Mouse (Mus musculus) intestine, postnatal 0 days (tissue): ENCODE results near the gene Itgb3bp. TPM values are rescaled to one million over a fixed set of nuclear protein-coding genes. Genes with fewer than 3 reads are reported as not detected.
A peak's percentile ranks its signal among the peaks of the same experiment; 100 is the strongest.

Source experiments
- ATAC-seq: fragments of 200-750 bp; cut with Nextera tagmentation; 2 replicates; pipeline ENCODE4 v1.8.0; 2017; ENCODE audit warnings: mild to moderate bottlenecking, moderate TSS enrichment, moderate library complexity
- H3K27ac ChIP-seq: fragments of 300-500 bp; sonication (generic); 2 replicates; pipeline ENCODE4 v1.5.1; 2014; ENCODE audit warnings: mild to moderate bottlenecking, low read depth, low read length, moderate library complexity
- H3K27me3 ChIP-seq: fragments of 300-500 bp; sonication (generic); replicated peaks from 2 replicates; pipeline ENCODE4 v1.6.1; 2014; ENCODE audit warnings: low read length, mixed read lengths; ENCODE audit not compliant: control insufficient read depth, insufficient read depth
- H3K36me3 ChIP-seq: fragments of 300-500 bp; sonication (generic); 2 replicates; pipeline ENCODE4 v1.6.1; 2014; ENCODE audit warnings: mild to moderate bottlenecking, moderate library complexity; ENCODE audit not compliant: control insufficient read depth, insufficient read depth
- H3K4me1 ChIP-seq: fragments of 300-500 bp; sonication (generic); replicated peaks from 2 replicates; pipeline ENCODE4 v1.6.1; 2014; ENCODE audit warnings: antibody characterized with exemption, low read length, mixed read lengths; ENCODE audit not compliant: control insufficient read depth, insufficient read depth
- H3K4me2 ChIP-seq: fragments of 300-500 bp; sonication (generic); replicated peaks from 2 replicates; pipeline ENCODE4 v1.6.1; 2014; ENCODE audit warnings: low read depth, mild to moderate bottlenecking, moderate library complexity
- H3K4me3 ChIP-seq: fragments of 300-500 bp; sonication (generic); 2 replicates; pipeline ENCODE4 v1.5.1; 2014; ENCODE audit warnings: low read depth, low read length
- H3K9ac ChIP-seq: fragments of 300-500 bp; sonication (generic); 2 replicates; pipeline ENCODE4 v1.6.1; 2014; ENCODE audit warnings: mild to moderate bottlenecking, low read depth, low read length
- H3K9me3 ChIP-seq: fragments of 300-500 bp; sonication (generic); 2 replicates; pipeline ENCODE4 v1.6.1; 2016; ENCODE audit warnings: mixed run types; ENCODE audit not compliant: control insufficient read depth
- CTCF ChIP-seq: sonication (generic); IDR thresholded peaks from 2 replicates; pipeline ENCODE4 v1.5.1; 2016; ENCODE audit warnings: low read depth, mild to moderate bottlenecking, control low read depth, antibody characterized with exemption, moderate library complexity
- WGBS: fragments of 180-500 bp; shearing (Covaris S2); extraction: QIAGEN DNeasy Blood & Tissue Kit; methylation state at CpG from one replicate; pipeline ENCODE4 v1.1.7; 2014; 5-methylcytosine and 5-hydroxymethylcytosine counted together
- polyA plus RNA-seq: library from polyadenylated mRNA; unstranded; fragments of >200 nt; fragmentation: Nextera tagmentation; extraction: Ambion mirVana; gene quantifications from 2 replicates; pipeline ENCODE4 v1.2.1, GENCODE M21; 2015

Gene Itgb3bp
- polyA plus RNA-seq, 1 experiment from 2014 or later, result 22.4 TPM

DNA sequence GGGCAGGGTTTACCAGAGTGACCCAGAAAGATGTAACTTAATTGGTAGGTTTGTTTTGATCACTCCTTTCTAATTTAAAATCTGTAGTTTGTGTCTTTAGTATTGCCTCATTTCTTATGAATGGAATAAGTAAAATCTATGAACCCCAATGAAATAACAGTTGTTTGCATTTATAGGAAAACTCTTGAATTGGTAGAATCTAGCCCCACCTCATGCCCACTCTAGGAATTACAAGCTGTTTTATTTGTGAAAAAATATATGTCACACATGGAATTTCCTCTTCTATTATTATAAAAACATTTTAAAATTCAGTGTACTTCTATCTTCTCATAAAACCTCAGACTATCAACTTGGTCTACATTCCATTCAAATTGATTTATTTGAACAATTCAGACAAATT lies 47.7 kb downstream of the Itgb3bp start:
- ATAC-seq, result no peak

GRCm38 (mm10) chr4:99829094-99830073 lies 100.2 kb downstream of the Itgb3bp start, which contains the start of gene Efcab7:
Gene Efcab7 (plus strand): TSS chr4:99829198.
- peak; percentile 87 for ATAC-seq
- Histone ChIP-seq H3K9ac (peak within 1 kb of the TSS; percentile 74), H3K9me3 (no peaks in the 10 kb centered on the region), H3K27ac (peak within 1 kb of the TSS; percentile 41; the same call in 1 of the 2 replicates), H3K4me3 (peak within 1 kb of the TSS; percentile 93), H3K27me3 (no peaks in the 10 kb centered on the region), H3K4me1 (no peaks in the 10 kb centered on the region), H3K4me2 (peak within 1 kb of the TSS; percentile 75), H3K36me3 (no peaks in the 10 kb centered on the region)
- 0 out of 2 replicates have a peak, but pooled peaks have one; percentile 2 for TF ChIP-seq CTCF
- under 1% methylated on average over 48 of the region's 48 CpGs for WGBS

More for the DNA sequence above, 47.7 kb downstream of the Itgb3bp start:
- no peak overlapping the region for H3K27ac ChIP-seq
- TF ChIP-seq CTCF, result peak; percentile 72
- no peaks in the 10 kb centered on the region for H3K4me1 ChIP-seq
- no peaks in the 10 kb centered on the region for H3K9me3 ChIP-seq
- H3K9ac ChIP-seq, result no peak overlapping the region
- no peak overlapping the region for H3K4me2 ChIP-seq
- H3K4me3 ChIP-seq, result no peak overlapping the region
- no peaks in the 10 kb centered on the region for H3K36me3 ChIP-seq
- H3K27me3 ChIP-seq, result no peaks in the 10 kb centered on the region

- 0 out of 2 replicates have a peak, but pooled peaks have one; percentile 31 for ATAC-seq
- WGBS, result under 1% methylated on average over 7 of the region's 7 CpGs
Observed at GRCm38 (mm10) chr4:99828739-99829093, 100.9 kb downstream of the Itgb3bp start.

DNA sequence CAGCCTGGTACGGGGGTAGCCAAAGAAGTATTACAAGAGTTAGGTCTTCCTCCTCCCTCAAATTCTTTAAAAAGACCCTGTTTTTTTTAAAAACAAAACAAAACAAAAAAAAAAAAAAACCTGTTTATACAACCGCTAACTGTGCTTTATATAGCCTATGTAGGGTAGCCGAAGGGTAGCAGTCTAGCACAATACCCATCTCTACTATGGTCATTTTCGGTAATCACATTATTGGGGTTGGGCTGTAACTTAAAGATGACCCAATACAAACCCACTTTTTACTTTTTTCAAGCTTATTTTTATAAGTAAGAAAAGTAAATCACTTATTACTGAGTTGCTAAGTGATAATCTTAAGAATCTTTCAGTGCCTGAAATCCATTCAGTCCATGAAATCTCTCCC lies 101.3 kb downstream of the Itgb3bp start:
- Histone ChIP-seq H3K9ac (no peak overlapping the region; the same call in 1 of the 2 replicates), H3K4me2 (peak overlapping the region; percentile 75), H3K27me3 (no peaks in the 10 kb centered on the region), H3K36me3 (no peaks in the 10 kb centered on the region), H3K4me1 (no peaks in the 10 kb centered on the region), H3K4me3 (peak overlapping the region; percentile 93), H3K9me3 (no peaks in the 10 kb centered on the region), H3K27ac (no peak overlapping the region)
- no peak for ATAC-seq
- 53% methylated on average over 4 of the region's 4 CpGs for WGBS
- TF ChIP-seq CTCF, result no peak

More at GRCm38 (mm10) chr4:99828739-99829093, 100.9 kb downstream of the Itgb3bp start:
- no peak for TF ChIP-seq CTCF
- H3K36me3 ChIP-seq, result no peaks in the 10 kb centered on the region
- H3K4me2 ChIP-seq, result peak overlapping the region; percentile 75
- H3K27ac ChIP-seq, result peak overlapping the region; percentile 41; the same call in 1 of the 2 replicates
- H3K4me1 ChIP-seq, result no peaks in the 10 kb centered on the region
- H3K9me3 ChIP-seq, result no peaks in the 10 kb centered on the region
- no peaks in the 10 kb centered on the region for H3K27me3 ChIP-seq
- peak overlapping the region; percentile 74 for H3K9ac ChIP-seq
- peak overlapping the region; percentile 93 for H3K4me3 ChIP-seq

- peak; percentile 99 for ATAC-seq
- 37% methylated on average over 7 of the region's 7 CpGs for WGBS
Observed at GRCm38 (mm10) chr4:99816697-99817460, 112.7 kb downstream of the Itgb3bp start.

GRCm38 (mm10) chr4:99792365-99792764 lies 137.2 kb downstream of the Itgb3bp start:
- Histone ChIP-seq H3K36me3 (no peaks in the 10 kb centered on the region; the same call in 1 of the 2 replicates), H3K4me3 (no peak overlapping the region), H3K4me1 (no peaks in the 10 kb centered on the region), H3K4me2 (no peak overlapping the region), H3K27ac (no peak overlapping the region), H3K9ac (no peak overlapping the region), H3K27me3 (no peaks in the 10 kb centered on the region), H3K9me3 (no peaks in the 10 kb centered on the region)
- ATAC-seq, result no peak
- no peak for TF ChIP-seq CTCF
- 89% methylated on average over 6 of the region's 6 CpGs for WGBS

More at GRCm38 (mm10) chr4:99816697-99817460, 112.7 kb downstream of the Itgb3bp start:
- TF ChIP-seq CTCF, result no peak
- Histone ChIP-seq H3K9ac (no peak overlapping the region), H3K4me2 (peak overlapping the region; percentile 14; the same call in 1 of the 2 replicates), H3K4me3 (no peak overlapping the region), H3K27me3 (no peaks in the 10 kb centered on the region), H3K27ac (no peak overlapping the region), H3K36me3 (no peaks in the 10 kb centered on the region), H3K4me1 (no peaks in the 10 kb centered on the region), H3K9me3 (no peaks in the 10 kb centered on the region)
